Mouse (Mus musculus) heart, postnatal 14 days (tissue): ENCODE results near the gene Galk2. TPM values are rescaled to one million over a fixed set of nuclear protein-coding genes. Genes with fewer than 3 reads are reported as not detected.

Source experiments
- DNase-seq, 2 experiments: peaks; one replicate each; pipeline ENCODE4 v3.0.0; 2021 to 2022
- intact Hi-C: fragments of 180-260 bp; cut with DNase I; formaldehyde crosslinking; loops from one replicate; pipeline ENCODE4 v1.15.1; 2025
- total RNA-seq, 2 experiments: library from RNA; stranded (reverse); gene quantifications; 2 replicates each; pipeline ENCODE4 v1.2.3; 2021

Gene Galk2
- total RNA-seq, 2 experiments from 2014 or later, result 12.0 to 14.0 TPM

DNA sequence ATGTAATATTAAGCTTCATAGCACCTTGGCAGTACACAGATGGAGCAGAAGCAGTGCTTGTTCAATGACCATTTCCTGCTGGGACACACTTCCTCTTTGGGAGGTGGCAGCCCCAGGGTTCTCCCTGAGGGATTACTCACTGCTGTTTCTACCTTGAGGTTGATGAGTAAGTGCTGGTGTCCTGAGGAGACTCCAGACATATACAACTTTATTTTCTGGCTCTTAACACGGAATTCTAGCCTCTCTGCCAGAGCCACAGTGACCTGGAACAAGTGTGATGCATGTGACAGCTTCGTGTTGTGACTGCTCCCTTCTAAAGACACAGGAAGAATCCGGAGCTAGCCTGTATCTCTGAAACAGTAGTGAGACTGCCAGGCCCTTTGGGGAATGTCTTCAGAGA, 75.1 kb downstream of the Galk2 start:
- intact Hi-C loops, result no loop called here
- no peak for DNase-seq

DNA sequence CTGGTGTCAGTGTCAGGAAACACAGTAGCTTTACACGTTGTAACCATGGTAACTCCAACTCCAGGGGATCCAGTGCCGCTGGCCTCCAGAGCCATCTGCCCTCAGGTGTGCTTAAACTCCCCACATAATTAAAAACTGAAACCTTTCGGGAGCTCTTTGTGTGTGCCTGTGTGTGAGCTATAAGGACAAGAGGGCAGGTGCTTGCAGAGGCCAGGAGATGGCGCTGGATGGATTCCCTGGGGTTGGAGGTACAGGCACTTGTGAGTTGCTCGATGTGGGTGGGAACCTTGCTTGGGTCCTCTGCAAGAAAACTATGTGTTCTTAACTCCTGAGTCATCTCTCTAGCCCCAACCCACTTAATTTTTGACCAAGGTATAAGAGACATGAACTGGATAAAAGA, 77.5 kb downstream of the Galk2 start:
- DNase-seq, result no peak
- intact Hi-C loops, result no loop called here

DNA sequence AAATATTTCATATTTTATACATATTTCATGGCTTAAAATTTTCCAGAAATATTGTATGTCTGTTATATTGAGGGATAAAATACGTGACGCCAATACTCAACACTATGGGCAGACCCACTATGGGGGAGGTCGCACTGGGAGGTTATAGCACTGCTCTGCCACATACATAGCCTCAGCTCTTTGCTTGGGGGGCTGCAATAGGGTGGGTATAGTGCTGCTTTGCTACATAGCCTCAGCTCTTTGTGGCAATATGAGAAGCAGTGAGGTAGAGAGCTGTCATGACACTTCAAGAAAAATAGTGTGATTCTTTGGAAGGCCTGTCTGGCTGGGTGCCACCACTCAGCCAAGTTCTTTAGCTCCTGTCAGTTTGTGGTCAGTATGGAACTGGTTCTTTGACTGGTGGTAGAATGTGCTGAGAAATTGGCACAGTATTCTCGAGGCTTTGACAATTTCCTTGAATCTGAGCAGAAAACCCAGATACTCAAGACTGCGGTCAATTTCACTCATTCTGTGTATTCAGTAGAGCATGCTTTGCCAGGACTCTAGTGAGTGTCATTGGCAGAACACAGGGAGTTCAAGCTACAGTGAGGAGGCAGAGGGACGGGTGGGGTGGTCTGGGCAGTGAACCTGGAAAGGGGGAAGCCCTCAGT, 80.2 kb downstream of the Galk2 start:
- intact Hi-C loops, result no loop called here
- DNase-seq, result no peak

DNA sequence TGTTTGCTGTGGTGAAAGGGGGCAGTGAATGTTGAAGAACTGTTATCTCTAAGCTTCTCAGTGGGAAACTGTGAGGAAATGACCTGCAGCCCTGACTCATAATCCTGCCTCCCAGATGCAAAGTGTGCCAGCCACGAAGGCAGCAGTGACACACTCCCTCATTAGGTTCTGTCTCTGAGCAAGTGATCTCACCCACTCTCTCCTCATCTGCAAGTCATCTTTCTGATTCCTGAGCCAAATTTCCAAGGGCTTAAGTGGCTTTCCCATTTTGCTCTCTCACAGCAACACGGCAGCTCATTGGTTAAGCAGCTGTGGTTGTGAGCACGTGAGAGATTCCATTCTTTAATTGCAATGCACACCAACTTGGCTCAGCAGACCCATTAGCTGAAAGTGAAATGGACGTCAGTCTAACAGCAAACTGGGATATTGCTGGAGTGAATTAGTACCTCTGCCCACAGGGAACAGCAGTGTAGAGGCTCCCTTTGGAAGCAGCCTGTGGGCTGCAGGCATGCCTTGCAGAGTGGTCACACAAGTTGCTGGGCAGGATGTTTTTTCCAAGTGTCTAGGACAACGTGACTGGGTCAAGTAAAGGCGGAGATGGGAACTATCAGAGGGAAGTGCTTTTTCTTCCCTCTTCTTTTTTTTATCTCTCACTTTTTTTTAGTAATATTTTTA, 82.3 kb downstream of the Galk2 start:
- intact Hi-C loops, result no loop called here
- no peak for DNase-seq

DNA sequence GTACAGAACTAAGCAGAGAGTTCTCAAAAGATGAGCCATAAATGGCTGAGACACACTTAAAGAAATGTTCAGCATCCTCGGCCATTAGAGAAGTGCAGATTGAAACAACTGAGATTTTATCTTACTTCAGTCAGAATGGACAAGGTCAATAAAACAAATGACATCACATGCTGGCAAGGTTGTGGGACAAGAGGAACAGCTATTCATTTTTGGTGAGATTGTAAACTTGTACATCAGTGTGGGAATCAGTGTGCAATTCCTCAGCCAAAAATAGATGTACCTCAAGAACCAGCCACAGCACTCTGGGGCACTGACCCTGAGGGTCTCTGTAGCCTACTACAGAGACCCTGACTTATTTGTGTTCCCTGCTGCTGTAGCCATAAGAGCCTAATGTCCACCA, 84.4 kb downstream of the Galk2 start:
- DNase-seq, result no peak

DNA sequence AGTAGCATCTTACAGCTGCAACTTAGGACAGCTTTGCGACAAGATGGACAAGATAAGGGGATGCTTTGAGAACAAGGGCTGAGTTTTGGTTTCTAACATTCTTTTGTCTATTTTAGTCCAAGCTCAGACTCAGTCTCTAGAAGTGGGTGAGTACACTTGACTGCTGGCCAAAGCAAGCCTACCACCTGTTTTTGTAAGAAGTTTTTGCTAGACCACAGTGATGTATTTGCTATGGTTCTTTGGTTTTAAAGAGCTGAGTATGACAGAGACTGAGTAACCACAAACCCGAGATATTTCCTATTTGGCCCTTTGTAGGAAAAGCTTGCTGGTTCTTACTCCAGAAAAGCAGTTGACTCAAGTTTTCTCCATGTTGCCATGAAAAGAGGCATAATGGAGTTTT, 89.3 kb downstream of the Galk2 start:
- no peak for DNase-seq
- intact Hi-C loops, result no loop called here

More for the DNA sequence above, 84.4 kb downstream of the Galk2 start:
- intact Hi-C loops, result no loop called here

DNA sequence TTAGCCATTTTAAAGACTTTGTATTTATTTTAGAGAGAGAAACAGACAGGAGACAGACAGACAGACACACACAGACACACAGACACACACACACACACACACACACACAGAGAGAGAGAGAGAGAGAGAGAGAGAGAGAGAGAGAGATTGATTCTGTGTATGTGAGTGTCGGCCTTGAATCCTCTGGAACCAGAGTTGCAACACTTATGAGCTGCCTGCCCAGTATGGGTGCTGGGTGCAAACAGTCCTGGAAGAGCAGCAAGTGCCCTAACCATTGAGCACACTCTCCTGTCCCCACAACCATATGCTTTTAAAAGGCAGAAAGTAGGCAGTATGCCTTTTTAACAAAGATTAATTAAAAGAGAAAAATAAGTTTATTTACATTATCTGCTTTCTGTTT, 109.9 kb downstream of the Galk2 start:
- no peak for DNase-seq
- intact Hi-C loops, result no loop called here

DNA sequence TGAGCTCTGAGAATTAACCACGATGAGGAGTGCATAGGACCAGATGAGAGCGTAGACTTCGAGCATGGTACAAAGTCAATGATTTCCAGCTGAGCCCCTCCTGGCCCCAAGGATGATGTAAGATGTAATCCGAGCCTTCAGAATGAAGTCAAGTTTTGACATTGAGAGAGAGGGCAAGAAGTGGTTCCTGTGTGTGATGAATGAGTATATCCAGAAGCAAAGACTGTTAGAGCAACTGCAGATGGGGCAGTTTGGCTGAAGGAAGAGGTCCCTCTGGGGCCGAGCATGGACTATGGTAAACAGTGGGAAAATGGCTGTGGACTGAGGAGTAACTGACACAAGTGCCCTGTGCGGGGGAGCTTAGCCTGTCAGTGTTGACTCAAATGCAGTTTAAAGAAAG, 114.3 kb downstream of the Galk2 start:
- intact Hi-C loops, result no loop called here
- no peak for DNase-seq

DNA sequence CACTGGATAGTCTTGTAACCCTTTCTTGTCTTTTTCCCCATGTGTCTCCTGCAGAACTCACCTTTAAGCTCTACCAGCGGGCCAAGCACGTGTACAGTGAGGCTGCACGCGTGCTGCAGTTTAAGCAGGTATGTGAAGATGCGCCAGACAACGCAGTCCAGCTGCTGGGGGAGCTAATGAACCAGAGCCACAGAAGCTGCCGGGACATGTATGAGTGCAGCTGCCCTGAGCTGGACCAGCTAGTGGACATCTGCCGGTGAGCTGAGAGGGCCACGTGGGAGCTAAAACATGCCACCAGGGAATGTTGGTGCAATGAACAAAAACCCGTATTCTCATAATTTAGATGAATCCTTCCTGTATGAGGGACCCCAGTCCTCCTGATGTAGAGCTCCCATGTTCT, 116.3 kb downstream of the Galk2 start:
- intact Hi-C loops, result no loop called here
- DNase-seq, result no peak

DNA sequence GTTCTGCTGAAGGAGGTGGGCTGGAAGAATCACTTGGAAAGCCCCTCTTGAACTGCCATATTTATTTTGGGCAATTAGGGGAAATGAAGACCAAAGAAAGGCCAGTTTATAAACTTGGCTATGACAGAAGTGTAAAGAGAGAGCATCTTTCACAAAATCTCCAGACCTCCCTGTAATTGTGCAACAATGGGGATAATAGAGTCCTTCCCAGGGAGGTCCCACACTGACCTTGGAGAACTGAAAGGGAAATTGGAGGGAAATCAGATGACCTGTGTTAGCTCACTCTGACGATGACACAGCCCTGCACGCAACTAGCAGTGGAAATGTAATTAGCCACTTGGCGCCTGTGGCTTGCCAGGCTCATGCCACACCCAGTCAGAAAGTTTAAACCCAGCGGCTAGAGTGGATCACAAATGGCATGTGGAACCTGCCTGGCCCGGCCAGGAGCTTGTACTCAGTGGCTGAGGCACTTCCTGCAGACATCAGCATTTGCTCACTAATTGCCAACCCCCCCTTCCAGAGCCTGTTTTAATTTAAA, 117.0 kb downstream of the Galk2 start:
- DNase-seq, result no peak
- intact Hi-C loops, result no loop called here

DNA sequence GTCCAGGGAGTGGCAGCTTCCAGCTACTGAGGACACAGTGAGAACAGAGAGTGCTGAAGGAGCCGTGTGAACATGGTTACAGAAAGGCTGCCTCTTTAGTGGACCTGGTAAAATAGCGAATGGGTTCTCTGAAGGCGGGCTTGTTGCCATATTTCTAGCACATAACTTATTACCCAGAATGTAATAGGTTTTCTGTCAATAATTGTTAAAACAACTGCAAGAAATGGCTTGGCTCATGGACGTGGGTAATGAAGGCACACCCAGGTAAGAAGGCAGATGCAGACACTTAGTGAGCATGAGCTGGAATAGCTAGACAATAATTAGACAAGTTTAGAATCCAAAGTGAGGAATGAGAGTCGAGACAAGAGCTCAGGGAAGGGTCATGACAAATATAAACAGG, 143.4 kb downstream of the Galk2 start:
- intact Hi-C loops, result loop anchor here (10.0 kb wide), 2 partner anchors 233 to 433 kb away; no protein-coding TSS in a partner anchor

DNA sequence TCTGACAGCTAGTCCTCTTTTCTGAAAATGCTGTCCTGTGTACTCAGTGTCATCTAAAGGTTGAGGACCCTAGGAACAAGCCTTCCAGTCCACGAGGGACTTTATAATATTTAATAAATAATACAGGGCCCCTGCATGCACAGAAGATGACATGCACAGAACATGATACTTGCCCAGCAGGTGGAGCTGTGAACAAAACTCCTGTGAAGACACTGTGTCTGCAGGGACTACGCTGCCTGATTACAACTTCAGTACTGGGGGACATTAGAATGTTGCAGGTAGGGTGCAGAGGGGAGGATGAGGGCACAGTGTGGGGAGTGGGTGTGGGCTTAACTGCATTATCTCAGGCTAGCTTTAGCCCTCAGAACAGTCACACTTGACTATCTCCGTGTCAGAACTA, 147.2 kb downstream of the Galk2 start:
- DNase-seq, result peak; percentile 54 to 73
- intact Hi-C loops, result loop anchor here (5.0 to 10.0 kb wide), 4 partner anchors 229 to 511 kb away; no protein-coding TSS in a partner anchor

More for the DNA sequence above, 143.4 kb downstream of the Galk2 start:
- DNase-seq, result no peak

DNA sequence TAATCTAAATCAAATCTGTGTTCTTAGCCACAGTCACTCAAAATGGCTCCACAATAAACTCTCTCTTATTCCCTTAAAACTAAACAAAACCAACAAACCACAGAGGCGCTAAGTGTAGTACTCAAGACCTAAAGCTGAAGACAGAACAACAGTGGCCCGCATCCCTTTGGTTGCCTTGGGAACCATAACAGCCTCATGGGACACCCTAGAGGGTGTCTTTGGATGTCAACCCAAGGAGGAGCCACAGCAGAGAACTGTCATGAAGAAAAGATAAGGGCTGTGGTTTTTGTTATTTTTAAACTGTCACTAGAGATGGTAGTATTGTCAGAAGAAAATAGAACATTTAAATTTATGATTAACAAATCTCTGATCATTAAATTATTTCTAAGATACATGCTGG, 147.8 kb downstream of the Galk2 start:
- intact Hi-C loops, result loop anchor here (5.0 to 10.0 kb wide), 4 partner anchors 228 to 511 kb away; no protein-coding TSS in a partner anchor
- no peak for DNase-seq

DNA sequence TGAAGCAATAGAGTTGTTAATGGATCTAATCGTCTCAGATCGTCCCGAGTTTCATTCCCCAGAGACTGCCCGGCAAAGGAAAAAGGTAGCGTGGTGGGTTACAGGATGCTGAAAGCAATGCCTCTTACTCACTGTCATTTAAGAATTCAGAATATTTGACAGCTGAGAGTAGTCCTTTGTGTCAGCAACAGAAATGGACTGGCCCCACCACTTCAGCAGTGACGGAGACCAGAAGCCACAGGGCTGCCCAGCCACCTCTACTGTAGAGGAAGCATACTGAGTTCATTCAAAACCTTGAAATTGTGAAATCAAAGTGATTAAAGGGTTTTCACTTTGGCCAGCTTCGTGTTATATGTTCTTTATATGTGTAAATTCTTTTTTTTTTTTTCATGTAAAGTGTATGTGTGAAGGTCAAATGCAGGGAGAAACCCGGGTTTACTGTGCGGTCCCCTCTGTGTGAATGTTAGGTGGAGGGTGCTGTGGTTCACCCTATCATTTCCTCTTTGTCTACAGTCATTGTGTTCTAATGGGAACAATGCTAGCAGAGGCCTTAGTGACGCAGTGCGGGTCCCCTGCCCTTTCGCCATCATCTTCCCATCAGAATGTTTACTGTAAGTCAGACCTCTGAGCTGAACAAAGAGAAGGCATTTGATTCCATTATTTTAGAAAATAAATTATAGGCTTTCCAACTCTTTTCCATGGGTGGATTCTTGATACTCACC, 156.2 kb downstream of the Galk2 start:
- no peak for DNase-seq
- intact Hi-C loops, result no loop called here

DNA sequence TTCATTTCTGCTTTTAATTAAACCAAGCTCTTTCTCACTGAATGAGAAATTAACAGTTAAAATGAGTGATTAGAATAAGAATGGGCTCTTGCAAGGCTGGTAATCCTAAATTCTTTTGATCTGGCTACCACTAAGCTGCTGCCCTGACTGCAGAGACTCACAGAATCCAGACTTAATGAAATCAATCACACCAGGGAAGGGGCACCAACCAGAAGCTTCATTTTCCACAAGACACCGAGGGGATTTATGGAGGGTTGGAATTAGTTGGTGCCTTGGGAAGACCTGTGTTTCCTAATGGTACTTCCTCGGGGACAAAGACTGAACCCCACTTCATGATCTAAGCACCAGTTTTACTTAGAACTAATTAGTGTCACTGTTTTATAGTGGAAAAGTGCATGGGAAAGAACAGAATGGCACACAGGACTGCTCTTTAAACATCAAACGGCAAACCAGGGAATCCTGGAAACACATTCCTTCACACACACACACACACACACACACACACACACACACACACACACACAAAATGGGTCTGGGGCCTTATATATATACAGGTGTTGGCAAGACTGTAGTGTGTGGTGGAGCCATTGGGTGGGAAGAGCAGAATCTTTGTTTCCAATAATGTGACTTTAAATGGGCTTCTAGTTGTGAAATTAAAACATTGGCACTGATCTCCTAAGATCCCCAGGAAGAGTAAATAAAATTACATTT, 157.0 kb downstream of the Galk2 start:
- no peak for DNase-seq

DNA sequence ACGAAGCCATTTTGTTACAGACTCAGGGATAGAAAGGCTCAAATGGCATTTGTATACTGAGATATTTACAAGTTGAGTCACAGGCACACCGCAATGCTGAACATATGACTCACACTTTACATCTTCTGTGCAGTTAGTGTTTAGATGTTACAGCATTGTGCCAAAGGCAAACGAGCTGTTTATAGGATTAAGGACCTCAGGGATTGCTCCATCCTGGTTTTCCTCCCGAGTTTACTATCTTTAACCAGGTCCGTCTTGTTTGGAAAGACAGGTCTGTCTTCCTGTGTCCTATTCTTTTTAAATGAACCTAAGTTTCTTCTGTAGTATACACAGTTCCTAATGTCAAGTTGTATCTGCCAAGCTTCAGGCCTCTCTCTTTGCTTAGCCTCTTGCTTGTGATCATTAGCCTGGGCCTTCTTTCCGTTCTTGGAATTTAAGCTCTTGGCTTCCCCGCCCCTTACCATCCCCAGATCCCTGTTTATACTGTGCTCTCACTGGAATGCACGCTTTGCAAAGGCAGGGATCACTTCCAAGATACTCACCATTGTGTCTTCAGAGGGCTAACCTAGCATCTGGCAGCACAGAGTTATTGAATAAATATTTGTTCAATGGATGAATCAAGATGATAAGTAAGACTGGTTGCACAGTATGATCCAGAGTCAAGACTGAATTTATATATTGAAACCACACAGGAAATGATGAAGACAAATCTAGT, 172.4 kb downstream of the Galk2 start:
- intact Hi-C loops, result loop anchor here (5.0 kb wide), 1 partner anchor 139 kb away; no protein-coding TSS in a partner anchor
- DNase-seq, result no peak

More for the DNA sequence above, 157.0 kb downstream of the Galk2 start:
- intact Hi-C loops, result no loop called here

DNA sequence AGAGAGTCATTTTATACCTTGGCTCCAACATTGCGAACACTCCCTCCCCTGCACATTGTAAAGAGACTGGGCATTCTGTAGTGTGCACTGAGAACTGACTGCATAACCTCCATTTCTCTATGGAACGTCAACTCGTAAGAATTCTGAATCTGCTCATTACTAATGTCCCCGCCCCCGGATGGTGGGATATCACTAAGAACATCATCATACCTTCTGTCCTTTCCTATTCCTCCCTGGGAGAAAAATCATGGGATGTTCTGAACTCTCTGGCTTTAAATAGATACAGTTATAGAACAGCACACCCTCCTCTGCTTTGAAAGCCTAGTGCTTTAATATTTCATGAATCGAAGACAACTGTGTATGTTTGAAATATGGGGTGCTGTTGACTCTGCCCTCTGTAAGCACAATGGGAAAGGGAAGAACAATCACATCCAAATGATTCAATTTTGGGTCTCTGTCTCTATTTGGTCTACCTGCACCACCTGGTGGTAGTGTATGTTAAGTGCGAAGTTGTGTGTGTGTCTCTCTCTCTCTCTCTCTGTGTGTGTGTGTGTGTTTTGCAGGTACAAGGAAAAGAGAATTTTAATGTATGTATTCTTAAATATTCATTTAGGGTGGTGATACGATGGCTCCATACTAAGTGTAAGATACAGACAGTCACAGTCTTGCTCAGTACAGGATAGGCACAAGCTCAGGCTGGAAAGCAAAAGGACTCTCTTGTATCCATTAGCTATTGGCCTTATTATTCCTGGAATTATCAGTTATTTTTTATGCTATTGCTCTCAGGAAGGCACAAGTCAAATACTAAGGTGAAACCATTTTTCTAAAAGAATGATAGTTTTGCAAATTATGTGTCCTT, 174.4 kb downstream of the Galk2 start:
- no peak for DNase-seq
- intact Hi-C loops, result loop anchor here (5.0 kb wide), 1 partner anchor 141 kb away; no protein-coding TSS in a partner anchor
